15 mouse cellular contexts compared by ENCODE assay signal in genomic region chr4:86317916-86318542, GRCm38 (mm10).
DNase-seq lines count a peak whose midpoint lies in the region; ATAC-seq and TF ChIP-seq lines count a peak whose summit lies in the region.
"Had no signal": no experiment of that assay in that cellular context is flagged by ENCODE, and none has a peak within 500 bp of the region (broad histone marks: within the 10 kb centered on the region; RNA-seq: fewer than 3 reads in every experiment).

No protein-coding gene starts in this region.

- no peak overlapping the region for H3K4me2 ChIP-seq in heart, embryonic 12.5 days
- no peak overlapping the region for H3K4me2 ChIP-seq in kidney, embryonic 15.5 days
- no peak overlapping the region for H3K4me2 ChIP-seq in kidney, postnatal 0 days (ENCODE audit: low read length)
- H3K4me2 ChIP-seq: embryonic facial prominence, embryonic 12.5 days; forebrain, embryonic 12.5 days; hindbrain, embryonic 14.5 days; liver, embryonic 12.5 days had no signal

- no peak for ATAC-seq in heart, embryonic 12.5 days (ENCODE audit: insufficient number of reproducible peaks, low FRiP score)
- ATAC-seq in kidney, embryonic 15.5 days (replicated peaks; ENCODE audit: low FRiP score) = peak; percentile 33; the same call in 1 of the 2 replicates
- ATAC-seq in kidney, postnatal 0 days (replicated peaks; ENCODE audit: low FRiP score, low read depth) = no peak
- ATAC-seq: liver, embryonic 12.5 days had no signal

- H3K9me3 ChIP-seq in heart, embryonic 12.5 days (replicated peaks) = no peaks in the 10 kb centered on the region
- no peaks in the 10 kb centered on the region for H3K9me3 ChIP-seq in kidney, embryonic 15.5 days (replicated peaks)
- H3K9me3 ChIP-seq in kidney, postnatal 0 days (replicated peaks; ENCODE audit: low read length) = no peaks in the 10 kb centered on the region
- H3K9me3 ChIP-seq: embryonic facial prominence, embryonic 12.5 days; forebrain, embryonic 12.5 days; liver, embryonic 12.5 days had no signal

- H3K9ac ChIP-seq in heart, embryonic 12.5 days = no peak overlapping the region
- H3K9ac ChIP-seq in kidney, embryonic 15.5 days = no peak overlapping the region
- no peak overlapping the region for H3K9ac ChIP-seq in kidney, postnatal 0 days (ENCODE audit: low read depth, low read length)
- H3K9ac ChIP-seq: embryonic facial prominence, embryonic 12.5 days; forebrain, embryonic 12.5 days; hindbrain, embryonic 14.5 days; liver, embryonic 12.5 days had no signal

- WGBS in heart, embryonic 12.5 days = 68% methylated on average over 3 of the region's 3 CpGs
- WGBS in kidney, embryonic 15.5 days = 61% methylated on average over 3 of the region's 3 CpGs
- 48% methylated on average over 3 of the region's 3 CpGs for WGBS in kidney, postnatal 0 days

- no peak overlapping the region for H3K4me3 ChIP-seq in heart, embryonic 12.5 days
- no peak overlapping the region for H3K4me3 ChIP-seq in kidney, embryonic 15.5 days (replicated peaks)
- H3K4me3 ChIP-seq in kidney, postnatal 0 days (replicated peaks; ENCODE audit: low read depth, low read length) = no peak overlapping the region
- H3K4me3 ChIP-seq: embryonic facial prominence, embryonic 12.5 days; forebrain, embryonic 12.5 days; layer of hippocampus, adult 2 months; liver, embryonic 12.5 days had no signal

- peak overlapping the region; percentile 17; the same call in 1 of the 2 replicates for H3K27ac ChIP-seq in heart, embryonic 12.5 days (ENCODE audit: poor library complexity, severe bottlenecking)
- H3K27ac ChIP-seq in kidney, embryonic 15.5 days = peak overlapping the region; percentile 79
- H3K27ac ChIP-seq in kidney, postnatal 0 days = peak overlapping the region; percentile 39; the same call in 1 of the 2 replicates
- H3K27ac ChIP-seq: embryonic facial prominence, embryonic 12.5 days; forebrain, embryonic 12.5 days; hindbrain, embryonic 14.5 days; layer of hippocampus, adult 2 months; liver, embryonic 12.5 days had no signal

- no peaks in the 10 kb centered on the region for H3K27me3 ChIP-seq in heart, embryonic 12.5 days (replicated peaks)
- no peaks in the 10 kb centered on the region for H3K27me3 ChIP-seq in kidney, embryonic 15.5 days
- no peaks in the 10 kb centered on the region for H3K27me3 ChIP-seq in kidney, postnatal 0 days (ENCODE audit: insufficient read depth, low read length)
- H3K27me3 ChIP-seq: embryonic facial prominence, embryonic 12.5 days; forebrain, embryonic 12.5 days; liver, embryonic 12.5 days had no signal

- no peaks in the 10 kb centered on the region for H3K36me3 ChIP-seq in heart, embryonic 12.5 days
- no peaks in the 10 kb centered on the region for H3K36me3 ChIP-seq in kidney, embryonic 15.5 days
- H3K36me3 ChIP-seq in kidney, postnatal 0 days (ENCODE audit: insufficient read depth, low read length) = no peaks in the 10 kb centered on the region
- H3K36me3 ChIP-seq: embryonic facial prominence, embryonic 12.5 days; forebrain, embryonic 12.5 days; liver, embryonic 12.5 days had no signal

- DNase-seq in adrenal gland, adult 2 months = peak; percentile 36
- DNase-seq in adrenal gland, adult 8-10 months = no peak
- DNase-seq in heart, adult 18-20 months = no peak
- no peak for DNase-seq in kidney, adult 11 months
- peak; percentile 81 for DNase-seq in kidney, postnatal 0 days (ENCODE audit: low spot score)
- no peak for DNase-seq in thymus, postnatal 4 days
- DNase-seq: cerebellum, adult 9-10 months; gastrocnemius, postnatal 10 days had no signal

- peaks cover 49% of the 10 kb centered on the region for H3K4me1 ChIP-seq in heart, embryonic 12.5 days (replicated peaks)
- H3K4me1 ChIP-seq in kidney, embryonic 15.5 days = peaks cover 5% of the 10 kb centered on the region; the same call in 1 of the 2 replicates
- H3K4me1 ChIP-seq in kidney, postnatal 0 days (replicated peaks; ENCODE audit: insufficient read depth, low read length) = no peaks in the 10 kb centered on the region
- H3K4me1 ChIP-seq: embryonic facial prominence, embryonic 12.5 days; forebrain, embryonic 12.5 days; liver, embryonic 12.5 days had no signal

- TF ChIP-seq CTCF in kidney, postnatal 0 days (IDR thresholded peaks at IDR 0.05; ENCODE audit: low read depth) = no peak

Comparison
In these comparisons a context has a peak if more than half of its experiments do, and no peak if none do; other contexts are left out.
1. DNase-seq: peak in adrenal gland, adult 2 months (single experiment) and kidney, postnatal 0 days (single experiment); none in adrenal gland, adult 8-10 months (single experiment), heart, adult 18-20 months (0 of 2), kidney, adult 11 months (single experiment) and thymus, postnatal 4 days (single experiment).
2. H3K27ac ChIP-seq: peak in every context shown above with its lines; median percentile 79 in kidney, embryonic 15.5 days; 39 in kidney, postnatal 0 days; 17 in heart, embryonic 12.5 days.